Mouse (Mus musculus) adrenal gland, adult 18-20 months (tissue): ENCODE measurements around the gene Phip. TPM values are rescaled to one million over a fixed set of nuclear protein-coding genes. Genes with fewer than 3 reads are reported as not detected.

Source experiments
- DNase-seq, 2 experiments: peaks; one replicate each; pipeline ENCODE4 v3.0.0; 2021 to 2022; ENCODE audit warnings: low spot score in 2 of 2
- long read RNA-seq, 2 experiments: library from polyadenylated mRNA; stranded (forward); transcript quantifications; one replicate each; pipeline ENCODE4 v2.0.0; 2021
- total RNA-seq, 2 experiments: library from RNA; stranded (reverse); gene quantifications; 1 replicate in 1 of 2; 2 replicates in 1 of 2; pipeline ENCODE4 v1.2.3; 2021

Gene Phip
- total RNA-seq, result 10 to 100 TPM; 60.1 to 79.6 TPM
- long read RNA-seq, experiment 1, full-length matches to known transcripts, result 1 of 5 reads
- long read RNA-seq, experiment 1, partial matches to known transcripts, result 2 of 5 reads
- long read RNA-seq, experiment 1, other reads (novel, unspliced or antisense), result 2 of 5 reads
- long read RNA-seq, experiment 2, partial matches to known transcripts, result 123 of 160 reads
- long read RNA-seq, experiment 2, other reads (novel, unspliced or antisense), result 36 of 160 reads

GRCm38 (mm10) chr9:82975342-82976215 is at the start of gene Phip:
Gene Phip (minus strand): TSS chr9:82975516.
- DNase-seq, result peak; percentile 95

GRCm38 (mm10) chr9:83023724-83024123 is 48.4 kb upstream of the Phip start:
- no peak for DNase-seq

- DNase-seq, result no peak
These were observed 39.2 kb upstream of the Phip start for GRCm38 (mm10) chr9:83014516-83014915.

- DNase-seq, result no peak
These were observed 33.0 kb upstream of the Phip start for GRCm38 (mm10) chr9:83008306-83008705.

GRCm38 (mm10) chr9:83001342-83001741 is 26.0 kb upstream of the Phip start:
- DNase-seq, result no peak

GRCm38 (mm10) chr9:82997765-82998500 is 22.6 kb upstream of the Phip start:
- DNase-seq, result no peak

GRCm38 (mm10) chr9:82976936-82977335 is 1.6 kb upstream of the Phip start:
- DNase-seq, result peak; percentile 24 to 29

- DNase-seq, result no peak
These were observed 903 bp upstream of the Phip start for GRCm38 (mm10) chr9:82976219-82976618.

- DNase-seq, result no peak
These were observed 364 bp downstream of the Phip start for GRCm38 (mm10) chr9:82974962-82975341.

- DNase-seq, result peak; percentile 74 to 79
These were observed 992 bp downstream of the Phip start for GRCm38 (mm10) chr9:82974187-82974861.

GRCm38 (mm10) chr9:82973321-82973892 is 1.9 kb downstream of the Phip start:
- DNase-seq, result peak in 1 of 2 experiments; percentile 37

- DNase-seq, result peak in 1 of 2 experiments; percentile 18
These were observed 3.9 kb downstream of the Phip start for GRCm38 (mm10) chr9:82971433-82971832.

- DNase-seq, result no peak
These were observed 8.2 kb downstream of the Phip start for GRCm38 (mm10) chr9:82967076-82967621.

GRCm38 (mm10) chr9:82963981-82964380 is 11.3 kb downstream of the Phip start:
- no peak for DNase-seq

GRCm38 (mm10) chr9:82961352-82961751 is 14.0 kb downstream of the Phip start:
- DNase-seq, result no peak

- no peak for DNase-seq
These were observed 20.0 kb downstream of the Phip start for GRCm38 (mm10) chr9:82955267-82955666.

GRCm38 (mm10) chr9:82952330-82952729 is 23.0 kb downstream of the Phip start:
- no peak for DNase-seq

- DNase-seq, result no peak
These were observed 23.8 kb downstream of the Phip start for GRCm38 (mm10) chr9:82951435-82952004.

GRCm38 (mm10) chr9:82907246-82907645 is 68.1 kb downstream of the Phip start:
- DNase-seq, result no peak

GRCm38 (mm10) chr9:82888645-82889044 is 86.7 kb downstream of the Phip start:
- DNase-seq, result no peak
